Mouse (Mus musculus) neural tube, embryonic 15.5 days (tissue): Measurements from ENCODE around the gene Rab36. TPM values are rescaled to one million over a fixed set of nuclear protein-coding genes. Genes with fewer than 3 reads are reported as not detected.

ENCODE experiments used
- ATAC-seq: fragments of 200-750 bp; cut with Nextera tagmentation; 2 replicates; pipeline ENCODE4 v1.8.0; 2017; ENCODE audit warnings: mild to moderate bottlenecking, moderate TSS enrichment, moderate library complexity; ENCODE audit not compliant: low FRiP score
- H3K27ac ChIP-seq: fragments of 300-500 bp; sonication (generic); replicated peaks from 2 replicates; pipeline ENCODE4 v1.5.1; 2015; ENCODE audit warnings: mild to moderate bottlenecking, inconsistent platforms
- H3K27me3 ChIP-seq: fragments of 300-500 bp; sonication (generic); replicated peaks from 2 replicates; pipeline ENCODE4 v1.6.1; 2015; ENCODE audit warnings: inconsistent platforms
- H3K36me3 ChIP-seq: fragments of 300-500 bp; sonication (generic); 2 replicates; pipeline ENCODE4 v1.6.1; 2015; ENCODE audit warnings: inconsistent platforms
- H3K4me1 ChIP-seq: fragments of 300-500 bp; sonication (generic); 2 replicates; pipeline ENCODE4 v1.6.1; 2015; ENCODE audit warnings: inconsistent platforms
- H3K4me2 ChIP-seq: fragments of 300-500 bp; sonication (generic); 2 replicates; pipeline ENCODE4 v1.6.1; 2015; ENCODE audit warnings: inconsistent platforms, mild to moderate bottlenecking, moderate library complexity
- H3K4me3 ChIP-seq: fragments of 300-500 bp; sonication (generic); replicated peaks from 2 replicates; pipeline ENCODE4 v1.5.1; 2015; ENCODE audit warnings: mild to moderate bottlenecking, inconsistent platforms
- H3K9ac ChIP-seq: fragments of 300-500 bp; sonication (generic); replicated peaks from 2 replicates; pipeline ENCODE4 v1.6.1; 2015; ENCODE audit warnings: mild to moderate bottlenecking, inconsistent platforms
- H3K9me3 ChIP-seq: fragments of 300-500 bp; sonication (generic); replicated peaks from 2 replicates; pipeline ENCODE4 v1.6.1; 2016; ENCODE audit warnings: inconsistent platforms
- WGBS: fragments of 180-500 bp; shearing (Covaris S2); methylation state at CpG from one replicate; pipeline ENCODE4 v1.1.7; 2015; ENCODE audit warnings: mixed read lengths; 5-methylcytosine and 5-hydroxymethylcytosine counted together
- polyA plus RNA-seq: library from polyadenylated mRNA; unstranded; fragments of >200 nt; fragmentation: Nextera tagmentation; extraction: Ambion mirVana; gene quantifications from 2 replicates; pipeline ENCODE4 v1.2.1, GENCODE M21; 2015

The Rab36 gene
- polyA plus RNA-seq, 1 experiment from 2014 or later: 17.4 TPM

DNA sequence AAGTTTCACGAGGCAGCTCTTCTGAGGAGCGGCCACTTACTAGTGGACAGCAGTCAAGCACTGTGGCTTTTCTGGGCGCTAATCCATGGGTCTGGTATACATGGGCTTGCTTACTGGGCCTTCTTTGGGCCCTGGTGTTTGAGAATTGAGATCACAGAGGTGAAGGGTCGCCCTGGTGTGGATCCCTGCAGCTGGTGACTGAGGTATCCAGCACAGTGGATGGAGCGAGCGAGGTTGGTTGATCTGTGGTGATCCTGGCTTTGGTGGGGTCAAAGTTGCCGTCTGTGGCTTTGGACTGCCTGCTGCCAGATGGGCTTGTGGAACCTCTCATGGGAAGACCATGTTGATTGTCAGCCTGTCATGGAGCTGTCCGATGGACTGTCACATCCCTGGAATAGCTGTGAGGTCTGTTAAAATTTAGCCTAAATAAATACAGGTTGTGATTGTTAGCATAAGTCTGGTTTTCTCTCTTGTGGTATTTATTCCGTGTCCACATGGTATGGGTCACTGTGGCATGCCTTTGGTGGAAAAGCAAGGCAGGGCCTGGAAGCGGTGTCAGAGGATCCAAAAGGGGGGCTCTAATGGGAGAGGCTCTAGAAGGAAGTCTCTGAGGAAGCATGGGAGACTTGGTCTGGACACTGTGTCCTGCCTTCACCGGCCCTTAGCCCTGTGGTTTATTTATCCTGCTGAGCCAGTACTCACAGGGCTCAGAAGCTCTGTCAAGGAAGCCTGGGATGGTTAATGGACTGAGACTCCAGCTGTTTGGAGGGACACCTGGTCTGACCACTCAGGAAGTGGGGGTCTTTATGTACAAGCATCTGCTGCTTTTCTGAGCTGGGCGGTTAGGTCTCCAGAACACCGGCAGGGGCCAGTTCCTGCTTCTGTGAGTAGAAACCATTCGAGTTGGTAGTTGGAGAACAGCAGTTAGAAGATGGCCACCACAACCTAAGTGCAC lies 41.6 kb downstream of the Rab36 start:
- Histone ChIP-seq H3K9ac (no peak overlapping the region), H3K36me3 (peaks cover 1% of the 10 kb centered on the region; the same call in 1 of the 2 replicates), H3K27me3 (no peaks in the 10 kb centered on the region), H3K4me1 (peaks cover 23% of the 10 kb centered on the region), H3K9me3 (no peaks in the 10 kb centered on the region), H3K4me2 (no peak overlapping the region), H3K27ac (no peak overlapping the region), H3K4me3 (no peak overlapping the region)
- 86% methylated on average over 14 of the region's 14 CpGs for WGBS
- no peak for ATAC-seq

DNA sequence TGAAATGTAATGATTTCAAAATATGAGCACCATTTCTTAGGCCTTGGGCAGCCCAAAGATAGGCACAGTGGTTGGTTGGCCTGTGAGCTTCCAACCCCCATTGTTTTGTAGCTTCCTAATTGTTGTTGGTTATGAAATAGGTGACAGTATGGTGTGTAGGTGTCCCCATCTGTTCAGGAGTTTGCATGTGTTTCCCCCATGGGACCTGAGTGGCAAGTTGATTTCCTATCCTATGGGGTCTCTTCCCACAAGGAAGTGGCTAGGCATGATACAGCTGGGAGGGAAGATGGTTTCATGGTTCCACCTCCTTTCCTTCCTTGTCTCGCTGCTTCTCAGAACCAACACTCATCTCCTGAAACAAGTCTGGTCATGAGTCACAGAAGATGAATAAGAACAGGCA lies 48.5 kb downstream of the Rab36 start:
- Histone ChIP-seq H3K4me3 (no peak overlapping the region), H3K27ac (no peak overlapping the region), H3K36me3 (peaks cover 5% of the 10 kb centered on the region; the same call in 1 of the 2 replicates), H3K4me2 (no peak overlapping the region), H3K27me3 (no peaks in the 10 kb centered on the region), H3K9me3 (no peaks in the 10 kb centered on the region), H3K9ac (no peak overlapping the region), H3K4me1 (no peaks in the 10 kb centered on the region)
- 95% methylated on average over 1 of the region's 1 CpGs for WGBS
- ATAC-seq: no peak

- H3K27me3 ChIP-seq: no peaks in the 10 kb centered on the region
- ATAC-seq: no peak
- no peaks in the 10 kb centered on the region for H3K9me3 ChIP-seq
- no peak overlapping the region for H3K4me3 ChIP-seq
- no peak overlapping the region for H3K27ac ChIP-seq
- WGBS: 90% methylated on average over 4 of the region's 4 CpGs
- no peak overlapping the region for H3K9ac ChIP-seq
- no peak overlapping the region for H3K4me2 ChIP-seq
- peaks cover 22% of the 10 kb centered on the region for H3K4me1 ChIP-seq
- peaks cover 3% of the 10 kb centered on the region; the same call in 1 of the 2 replicates for H3K36me3 ChIP-seq
Observed at GRCm38 (mm10) chr10:75088471-75088870, 51.6 kb downstream of the Rab36 start.

GRCm38 (mm10) chr10:75091478-75092152 lies 54.8 kb downstream of the Rab36 start:
- ATAC-seq: no peak
- H3K4me2 ChIP-seq: no peak overlapping the region
- no peaks in the 10 kb centered on the region for H3K27me3 ChIP-seq
- H3K9ac ChIP-seq: no peak overlapping the region
- peak overlapping the region; percentile 38 for H3K27ac ChIP-seq
- no peaks in the 10 kb centered on the region for H3K36me3 ChIP-seq
- no peaks in the 10 kb centered on the region for H3K9me3 ChIP-seq
- H3K4me3 ChIP-seq: no peak overlapping the region
- peaks cover 33% of the 10 kb centered on the region for H3K4me1 ChIP-seq
- 61% methylated on average over 10 of the region's 10 CpGs for WGBS

DNA sequence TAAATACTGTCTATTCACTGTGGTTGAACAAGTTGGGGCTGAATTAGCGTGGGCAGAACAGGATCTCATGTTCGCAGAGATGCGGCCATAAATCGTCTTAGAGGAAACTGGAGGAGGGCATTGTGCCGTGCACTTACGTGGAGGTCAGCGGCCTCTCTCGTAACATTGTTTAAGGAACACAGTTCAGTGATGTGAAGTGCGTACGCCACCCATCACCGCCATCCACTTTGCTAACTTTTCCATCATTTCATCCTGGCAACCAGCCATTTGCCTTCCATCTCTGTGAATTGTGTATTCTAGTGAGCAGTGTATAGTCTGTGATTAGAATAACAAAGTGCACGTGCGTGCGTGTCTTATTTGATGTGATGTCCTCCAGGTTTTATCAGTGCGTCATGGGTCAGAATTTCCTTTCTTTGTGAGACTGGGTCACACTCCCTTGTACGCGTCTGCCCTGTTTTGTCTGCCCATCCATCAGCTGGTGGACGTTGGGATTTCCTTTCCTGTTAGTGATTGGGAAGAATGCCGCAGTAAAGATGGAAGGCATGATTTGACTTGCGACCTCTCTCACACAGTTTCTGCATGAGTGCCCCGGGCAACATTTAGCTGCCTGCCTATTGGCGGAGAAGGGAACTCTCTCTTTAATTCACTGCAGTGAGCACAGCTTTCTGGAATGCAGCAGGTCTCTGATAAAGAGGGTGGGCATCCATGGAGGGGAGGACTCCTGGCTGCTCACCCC lies 56.6 kb downstream of the Rab36 start:
- H3K9ac ChIP-seq: no peak overlapping the region
- peaks cover 44% of the 10 kb centered on the region for H3K4me1 ChIP-seq
- no peak for ATAC-seq
- 16% methylated on average over 22 of the region's 22 CpGs for WGBS
- H3K4me3 ChIP-seq: no peak overlapping the region
- no peaks in the 10 kb centered on the region for H3K27me3 ChIP-seq
- H3K4me2 ChIP-seq: peak overlapping the region; percentile 15
- H3K27ac ChIP-seq: peak overlapping the region; percentile 13; the same call in 1 of the 2 replicates
- H3K36me3 ChIP-seq: no peaks in the 10 kb centered on the region
- H3K9me3 ChIP-seq: no peaks in the 10 kb centered on the region

DNA sequence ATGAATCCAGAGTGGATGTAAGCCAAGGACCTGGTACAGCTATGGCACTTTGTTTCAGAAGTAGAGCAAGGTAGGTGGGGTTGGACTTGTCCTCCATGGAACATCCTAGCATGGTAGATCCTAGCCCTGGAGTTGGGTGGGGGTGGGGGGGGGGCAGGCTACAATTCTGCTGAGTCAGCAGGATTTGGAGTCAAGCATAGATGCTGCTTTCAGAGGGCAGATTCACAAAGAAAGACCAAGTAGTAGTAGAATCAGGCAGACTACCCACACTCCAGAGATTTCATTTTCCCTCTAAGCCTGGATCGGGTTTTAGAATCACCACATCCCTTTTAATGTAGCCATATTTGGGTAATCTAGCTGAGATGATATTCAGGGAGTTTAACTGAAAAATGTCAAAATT lies 57.5 kb downstream of the Rab36 start:
- Histone ChIP-seq H3K9ac (no peak overlapping the region), H3K9me3 (no peaks in the 10 kb centered on the region), H3K36me3 (no peaks in the 10 kb centered on the region), H3K4me2 (no peak overlapping the region), H3K4me3 (no peak overlapping the region), H3K27me3 (no peaks in the 10 kb centered on the region), H3K4me1 (peaks cover 51% of the 10 kb centered on the region), H3K27ac (no peak overlapping the region)
- 97% methylated on average over 1 of the region's 1 CpGs for WGBS
- ATAC-seq: no peak

DNA sequence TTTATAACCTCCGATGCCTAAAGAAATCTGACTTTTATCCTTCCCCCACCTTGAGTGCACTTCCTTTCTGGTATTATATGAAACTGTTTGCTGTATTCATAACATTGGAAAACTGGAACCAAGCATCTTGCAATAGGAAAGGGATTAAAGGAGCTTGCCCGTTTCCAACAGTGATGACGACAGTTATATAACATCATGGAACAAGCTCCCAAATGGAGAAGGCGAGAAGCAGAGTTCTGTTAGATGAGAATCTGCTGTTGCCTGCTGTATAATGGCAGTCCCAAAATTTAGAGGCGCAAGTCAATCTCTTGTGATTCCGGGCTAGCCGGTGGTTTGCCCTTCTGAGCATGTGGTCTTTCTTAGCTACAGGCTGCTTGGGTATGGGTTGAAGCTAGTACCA lies 58.4 kb downstream of the Rab36 start:
- no peak for ATAC-seq
- no peak overlapping the region for H3K4me3 ChIP-seq
- H3K4me2 ChIP-seq: no peak overlapping the region
- 97% methylated on average over 7 of the region's 7 CpGs for WGBS
- no peak overlapping the region for H3K27ac ChIP-seq
- H3K9ac ChIP-seq: no peak overlapping the region
- peaks cover 57% of the 10 kb centered on the region for H3K4me1 ChIP-seq
- H3K36me3 ChIP-seq: no peaks in the 10 kb centered on the region
- no peaks in the 10 kb centered on the region for H3K27me3 ChIP-seq
- H3K9me3 ChIP-seq: no peaks in the 10 kb centered on the region

DNA sequence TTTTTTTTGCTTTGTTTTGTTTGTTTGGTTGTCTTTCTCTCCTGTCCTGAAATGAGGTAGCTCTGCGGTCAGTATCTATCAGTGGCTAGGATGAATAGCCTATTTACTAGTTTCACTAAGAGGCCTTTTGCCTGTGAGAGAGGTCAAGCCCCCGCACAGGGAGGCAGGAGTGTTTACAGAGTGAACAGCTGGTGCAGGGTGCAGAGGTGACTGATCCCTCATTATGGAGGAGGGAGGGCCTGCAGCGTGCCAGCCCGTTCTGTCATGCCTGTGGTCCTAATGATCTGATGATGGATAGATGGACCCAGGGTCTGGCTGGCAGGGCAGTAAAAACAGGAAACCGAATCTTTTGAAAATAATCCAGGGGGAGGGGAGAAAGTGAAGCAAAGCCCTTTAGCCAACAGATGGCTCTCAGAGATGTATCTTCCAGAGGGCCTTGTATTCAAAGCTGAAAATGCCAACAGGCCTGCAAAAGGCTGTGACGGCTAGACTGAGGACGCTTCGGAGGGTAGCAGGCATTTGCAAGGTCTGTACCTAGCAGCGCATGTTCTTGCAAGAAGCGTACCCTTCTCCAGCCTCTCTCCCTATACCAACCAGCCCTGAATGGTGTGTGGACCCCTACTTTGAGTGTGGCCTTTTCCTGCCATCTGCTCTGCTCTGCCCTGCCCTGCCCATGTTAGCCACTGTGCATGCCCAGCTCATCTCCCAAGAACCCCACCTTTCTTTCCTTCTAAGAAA lies 61.8 kb downstream of the Rab36 start:
- Histone ChIP-seq H3K27me3 (no peaks in the 10 kb centered on the region), H3K27ac (no peak overlapping the region), H3K4me2 (no peak overlapping the region), H3K36me3 (no peaks in the 10 kb centered on the region), H3K9me3 (no peaks in the 10 kb centered on the region), H3K4me3 (no peak overlapping the region), H3K9ac (no peak overlapping the region), H3K4me1 (peaks cover 58% of the 10 kb centered on the region)
- WGBS: 28% methylated on average over 10 of the region's 10 CpGs
- no peak for ATAC-seq

GRCm38 (mm10) chr10:75100298-75100697 lies 63.4 kb downstream of the Rab36 start:
- H3K4me1 ChIP-seq: peaks cover 68% of the 10 kb centered on the region
- H3K4me2 ChIP-seq: no peak overlapping the region
- H3K27me3 ChIP-seq: no peaks in the 10 kb centered on the region
- WGBS: 37% methylated on average over 7 of the region's 7 CpGs
- H3K9ac ChIP-seq: no peak overlapping the region
- no peak for ATAC-seq
- H3K27ac ChIP-seq: no peak overlapping the region; the same call in 1 of the 2 replicates
- H3K4me3 ChIP-seq: no peak overlapping the region
- H3K9me3 ChIP-seq: no peaks in the 10 kb centered on the region
- no peaks in the 10 kb centered on the region for H3K36me3 ChIP-seq

DNA sequence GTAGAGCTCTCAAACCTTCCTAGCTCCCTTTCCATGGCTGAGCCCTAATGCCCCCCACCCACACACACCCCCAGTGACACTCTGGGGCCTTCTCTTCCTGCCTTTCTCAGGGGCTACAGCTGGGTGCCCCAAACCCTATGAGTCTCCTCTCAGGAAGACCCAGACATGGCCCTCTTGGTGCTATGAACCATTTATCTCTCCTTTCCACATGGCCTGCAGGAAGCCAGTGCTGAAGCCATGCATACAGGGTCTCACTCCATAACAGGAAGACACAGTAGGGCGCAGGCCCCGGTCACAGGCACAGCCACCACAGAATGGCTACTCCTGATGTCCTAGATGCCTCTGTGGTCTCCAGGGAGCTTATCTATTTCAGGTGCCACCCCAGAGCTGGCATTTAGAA lies 66.6 kb downstream of the Rab36 start:
- no peaks in the 10 kb centered on the region for H3K36me3 ChIP-seq
- no peak overlapping the region; the same call in 1 of the 2 replicates for H3K27ac ChIP-seq
- H3K4me1 ChIP-seq: peaks cover 69% of the 10 kb centered on the region
- H3K4me2 ChIP-seq: no peak overlapping the region
- no peak for ATAC-seq
- H3K4me3 ChIP-seq: no peak overlapping the region
- H3K9ac ChIP-seq: no peak overlapping the region
- no peaks in the 10 kb centered on the region for H3K27me3 ChIP-seq
- WGBS: 86% methylated on average over 2 of the region's 2 CpGs
- H3K9me3 ChIP-seq: no peaks in the 10 kb centered on the region
